Mouse (Mus musculus): Measurements from ENCODE around the gene Tdrd3.

GRCm38 (mm10) chr14:87567626-87568446 is 151.4 kb downstream of the Tdrd3 start:
- no peak for TF ChIP-seq GATA1 (IDR thresholded peaks at IDR 0.05; ENCODE audit: borderline replicate concordance, low read length)
- TF ChIP-seq FLI1 (IDR thresholded peaks at IDR 0.05; ENCODE audit: low read length), result no peak
